Mouse (Mus musculus) brain, embryonic 14.5 days (tissue): ENCODE data around the gene Gsap. TPM values are rescaled to one million over a fixed set of nuclear protein-coding genes. Genes with fewer than 3 reads are reported as not detected.
A peak's percentile ranks its signal among the peaks of the same experiment; 100 is the strongest.
"Not testable (repeated sequence)": the region's sequence is repeated elsewhere in the genome, so short reads cannot be mapped to it uniquely, and the experiment has no call there.

Experiments used
- DNase-seq: peaks from one replicate; pipeline ENCODE4 v3.0.0-alpha.2; 2011; ENCODE audit warnings: low read depth
- CTCF ChIP-seq: fragments of 200-500 bp; IDR thresholded peaks from 2 replicates; pipeline ENCODE4 v1.5.1; 2012; ENCODE audit warnings: inconsistent platforms, mild to moderate bottlenecking, moderate library complexity, borderline replicate concordance; ENCODE audit not compliant: insufficient read depth, insufficient read length; ENCODE audit errors: extremely low read depth
- POLR2A ChIP-seq: fragments of 200-500 bp; IDR thresholded peaks from 2 replicates; pipeline ENCODE4 v1.6.1; 2012; ENCODE audit warnings: mild to moderate bottlenecking, inconsistent platforms, borderline replicate concordance; ENCODE audit not compliant: poor library complexity, insufficient read depth, insufficient read length, severe bottlenecking; ENCODE audit errors: extremely low read depth
- polyA plus RNA-seq: library from polyadenylated mRNA; depleted of rRNA; stranded (reverse); fragments of >200 nt; gene quantifications from 2 replicates; pipeline ENCODE4 v1.2.3, GENCODE M21; 2012

The Gsap gene
- polyA plus RNA-seq, 1 experiment, result 10.4 TPM

DNA sequence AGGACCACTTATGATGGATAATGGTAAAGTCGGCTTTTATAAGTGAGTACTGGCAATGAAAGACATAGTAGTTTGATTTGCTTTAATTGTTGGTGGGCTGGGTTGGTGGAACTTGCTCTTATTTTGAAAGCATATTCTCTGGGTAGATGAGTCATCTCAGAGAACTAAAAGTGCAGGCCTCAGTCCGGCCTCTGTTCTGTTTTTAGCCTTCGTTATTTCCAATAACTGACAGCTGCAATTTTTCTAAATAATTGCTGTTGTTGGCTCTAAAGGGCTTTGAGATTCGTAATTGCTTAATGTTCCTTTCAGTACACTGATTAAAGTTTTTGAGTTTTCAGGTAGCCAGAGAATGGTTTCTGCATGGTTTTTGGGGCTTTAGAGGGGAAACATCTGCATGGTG, 84.7 kb downstream of the Gsap start:
- TF ChIP-seq POLR2A, result no peak
- TF ChIP-seq CTCF, result no peak

DNA sequence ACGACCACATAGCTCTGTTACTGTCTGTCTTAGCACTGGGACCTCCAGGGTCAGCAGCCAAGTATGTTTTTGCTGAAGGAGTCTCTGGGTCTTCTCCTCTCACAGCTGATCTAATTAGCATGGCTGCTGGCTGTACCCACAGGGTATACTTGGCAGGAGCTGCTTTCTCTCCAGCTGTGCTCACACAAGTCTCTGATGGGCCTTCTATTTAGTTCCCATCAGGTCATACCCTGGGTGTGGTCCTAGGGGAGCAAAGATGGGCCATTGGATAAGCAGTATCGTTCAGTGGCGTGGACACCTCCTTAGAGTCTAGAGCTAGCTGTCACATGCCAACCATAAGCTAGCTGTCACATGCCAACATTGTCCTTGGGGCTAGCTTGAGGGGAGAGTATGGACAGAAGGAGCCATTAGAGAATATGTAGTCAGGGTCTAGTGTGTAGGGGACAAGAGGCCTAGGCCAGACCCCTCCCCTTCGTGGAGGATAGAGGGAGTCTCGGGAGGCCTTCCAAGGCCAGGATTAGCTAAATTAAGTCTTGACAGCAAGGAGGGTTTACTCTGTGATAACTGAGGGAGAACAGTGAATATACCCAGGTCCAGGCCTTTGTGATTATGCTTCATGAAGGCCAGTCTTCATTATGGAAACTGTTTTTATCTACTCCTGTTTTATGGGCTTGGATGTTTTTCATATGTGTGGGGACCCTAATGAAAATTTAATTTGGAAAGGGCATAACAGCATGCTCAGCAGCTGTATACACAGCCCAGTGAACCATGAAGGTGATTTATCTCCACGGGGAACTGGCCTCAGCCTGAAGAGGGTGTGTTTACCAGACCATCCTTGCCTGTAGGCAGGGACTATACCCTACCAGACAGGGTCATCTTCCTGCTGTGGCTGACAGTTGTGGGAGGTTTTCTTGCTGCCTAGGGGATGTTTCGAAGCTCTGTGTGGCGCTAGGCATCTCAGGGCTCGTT, 85.6 kb downstream of the Gsap start:
- TF ChIP-seq POLR2A (no peak), CTCF (no peak)
- no peak for DNase-seq

More for the DNA sequence above, 84.7 kb downstream of the Gsap start:
- no peak for DNase-seq

DNA sequence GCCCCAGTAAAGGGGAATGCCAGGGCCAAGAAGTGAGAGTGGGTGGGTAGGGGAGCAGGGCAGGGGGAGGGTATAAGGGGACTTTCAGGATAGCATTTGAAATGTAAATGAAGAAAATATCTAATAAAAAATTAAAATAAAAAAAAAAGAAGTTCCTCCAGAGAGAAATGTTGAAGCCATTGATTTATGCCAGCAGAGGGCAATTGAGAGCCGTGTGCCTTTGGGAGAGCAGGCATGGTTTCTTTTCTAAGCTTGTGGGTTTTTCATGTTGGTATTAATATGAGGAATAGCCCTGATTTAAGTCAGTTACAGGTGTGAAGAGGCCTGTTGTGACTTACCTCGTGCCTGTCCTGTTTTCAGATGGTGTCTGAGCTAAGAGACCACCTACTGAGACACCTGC, 91.6 kb downstream of the Gsap start:
- DNase-seq, result not testable (repeated sequence)
- TF ChIP-seq CTCF, result peak; percentile 13; the same call in 1 of the 2 replicates

DNA sequence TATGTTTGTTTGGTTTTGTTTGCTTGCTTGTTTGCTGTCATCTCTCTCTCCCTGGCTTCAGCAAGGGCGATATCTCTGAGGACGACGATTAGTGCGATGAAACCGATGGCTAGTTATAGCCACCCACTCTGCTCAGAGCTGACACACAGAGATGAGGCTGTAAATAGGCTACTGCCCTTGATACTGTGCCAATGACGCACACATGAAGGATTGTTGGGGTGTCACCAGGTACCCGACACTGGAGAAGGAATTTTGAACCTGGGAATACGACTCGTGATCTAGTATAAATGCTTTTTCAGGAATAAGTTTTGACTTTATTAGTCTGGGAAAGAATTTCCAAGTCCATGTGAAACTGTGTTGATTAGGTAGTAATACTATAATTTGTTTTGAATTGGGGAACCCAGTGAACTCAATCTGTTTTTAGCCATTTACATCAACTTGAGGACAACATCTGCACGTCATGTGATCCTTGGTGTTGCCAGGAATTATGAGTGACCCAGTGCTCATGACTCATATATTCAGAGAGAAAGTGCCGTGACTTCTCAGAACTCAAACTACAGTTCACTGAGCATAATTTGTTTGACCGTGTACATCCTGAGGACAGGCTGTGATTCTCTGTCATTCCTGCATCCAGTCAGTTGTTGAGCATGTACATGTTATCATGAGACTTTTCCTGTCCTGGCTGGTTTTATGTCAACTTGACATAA, 97.5 kb downstream of the Gsap start:
- TF ChIP-seq CTCF, result no peak
- TF ChIP-seq POLR2A, result no peak
- no peak for DNase-seq

DNA sequence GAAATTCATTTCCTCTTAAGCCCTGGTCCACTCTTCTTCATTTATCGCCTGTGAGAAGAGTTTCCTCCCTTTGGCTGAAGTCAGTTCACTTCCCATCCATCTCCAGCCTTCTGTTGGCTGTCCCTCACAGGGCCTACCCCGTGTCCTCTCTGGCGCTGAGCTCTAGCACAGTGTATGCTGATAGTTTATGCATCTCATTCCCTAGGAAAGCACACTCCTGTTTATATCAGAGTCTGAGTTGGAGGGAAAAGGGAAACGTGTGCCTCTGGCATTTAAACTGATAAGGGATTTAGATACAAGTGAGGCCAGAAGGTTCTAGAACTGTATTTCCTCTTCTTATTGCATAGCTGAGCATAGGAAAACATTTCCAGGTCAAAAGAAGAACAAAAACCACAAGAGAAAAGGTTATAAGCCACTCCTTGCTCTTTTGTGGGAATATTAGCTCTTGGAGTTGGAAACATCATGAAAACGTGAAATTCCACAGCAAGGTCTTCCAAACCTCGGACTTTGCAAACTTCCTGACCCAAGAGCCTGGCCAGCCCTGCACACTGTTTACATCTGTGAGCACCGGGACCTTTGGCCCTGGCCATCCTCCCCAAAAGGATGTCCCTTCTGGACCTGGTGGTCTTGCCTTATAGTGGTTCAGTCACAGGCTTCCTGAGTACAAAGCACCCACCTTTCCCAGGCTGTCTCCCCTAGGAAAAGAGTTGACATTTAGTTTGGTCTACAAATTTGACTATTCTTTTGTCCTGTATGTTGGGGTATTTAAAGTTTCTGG, 102.8 kb downstream of the Gsap start:
- no peak for DNase-seq
- no peak for TF ChIP-seq POLR2A
- no peak for TF ChIP-seq CTCF

DNA sequence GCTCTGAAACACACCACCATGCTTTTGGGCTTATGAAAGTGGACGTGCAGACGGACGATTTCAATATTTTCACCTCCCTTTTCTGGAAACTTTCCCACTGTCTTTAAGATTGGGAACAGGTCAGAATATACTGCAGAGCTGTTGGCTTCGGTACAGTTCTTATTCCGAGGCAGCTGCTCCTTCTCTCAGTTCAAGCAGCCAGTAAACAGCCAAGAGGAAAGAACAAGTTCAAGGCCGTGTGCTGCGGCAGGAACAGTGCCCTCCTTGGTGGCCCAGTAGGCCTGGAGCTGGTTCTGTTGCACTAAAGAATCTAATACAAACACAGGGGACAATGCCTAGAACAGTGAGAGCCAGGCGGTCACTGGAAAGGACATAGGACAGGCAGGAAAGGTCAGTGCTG, 104.5 kb downstream of the Gsap start:
- DNase-seq, result no peak
- TF ChIP-seq CTCF (no peak), POLR2A (no peak)

DNA sequence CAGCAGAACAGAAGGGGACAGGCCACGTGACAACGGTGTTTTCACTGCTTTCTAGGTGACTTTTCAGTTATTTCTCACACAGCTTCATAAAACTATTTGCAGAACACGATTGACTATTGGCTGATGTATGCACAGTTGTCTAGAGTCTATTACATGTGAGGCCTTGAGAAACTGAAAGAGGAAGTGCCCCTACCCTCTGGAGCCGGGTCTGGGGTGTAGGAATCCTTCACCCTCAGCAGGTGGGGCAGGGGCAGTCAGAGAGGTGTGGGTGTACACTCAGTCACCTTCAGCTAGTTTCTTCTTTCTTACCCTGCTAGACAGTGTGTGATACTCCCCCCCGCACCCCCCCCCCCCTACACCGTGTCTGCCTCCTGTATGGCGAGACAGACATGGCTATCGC, 109.6 kb downstream of the Gsap start:
- TF ChIP-seq POLR2A (no peak), CTCF (no peak)
- DNase-seq, result no peak

DNA sequence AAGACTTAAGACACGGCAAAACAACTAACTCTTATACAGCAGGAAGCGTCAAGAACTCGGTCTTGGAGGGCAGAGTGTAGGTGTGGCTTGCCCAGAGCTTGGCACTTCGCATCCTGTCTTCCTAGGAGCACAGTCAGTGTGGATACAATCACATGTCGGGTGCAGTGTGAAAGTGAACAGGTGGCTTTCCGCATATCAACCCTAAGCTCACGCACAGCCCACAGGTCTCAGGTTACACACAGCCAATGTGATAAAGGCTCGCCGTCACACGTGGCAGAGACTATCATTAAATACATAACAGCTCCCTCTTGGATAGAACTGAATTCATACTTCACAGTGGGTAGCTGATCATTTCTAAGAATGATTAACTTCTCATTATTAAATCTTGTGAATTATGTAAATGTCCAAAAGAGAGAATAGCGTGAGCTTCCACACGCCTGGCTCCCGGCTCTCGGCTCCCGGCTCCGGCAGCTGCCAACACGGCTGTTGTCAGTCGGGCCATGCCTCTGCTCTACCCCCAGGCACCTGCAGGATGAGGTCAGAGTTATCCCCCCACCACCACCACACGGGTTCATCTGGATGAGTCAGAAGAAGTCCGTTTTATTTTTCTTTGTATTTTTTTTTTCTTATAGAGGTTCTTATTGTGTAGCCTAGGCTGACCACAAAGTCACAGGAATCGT, 113.2 kb downstream of the Gsap start:
- no peak for TF ChIP-seq CTCF
- no peak for TF ChIP-seq POLR2A
- DNase-seq, result peak; percentile 18

DNA sequence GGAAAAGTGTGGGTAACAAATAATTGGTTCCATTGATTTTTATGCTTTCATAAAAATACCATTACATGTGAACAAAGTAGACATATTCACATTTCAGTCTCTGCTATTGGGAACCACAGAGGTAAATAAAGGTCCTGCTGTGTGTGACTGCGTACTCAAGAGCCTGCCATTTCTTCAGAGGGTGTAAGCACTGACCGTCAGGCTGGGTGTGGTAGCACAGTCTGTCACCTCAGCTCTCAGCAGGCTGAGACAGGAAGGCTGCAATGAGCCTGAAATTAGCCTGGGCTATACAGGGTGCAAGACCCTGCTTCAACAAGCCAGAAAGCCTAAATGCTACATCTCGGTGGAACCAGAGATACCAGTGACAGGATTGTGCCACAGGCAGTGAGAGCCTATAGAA, 114.0 kb downstream of the Gsap start:
- TF ChIP-seq CTCF, result no peak
- no peak for TF ChIP-seq POLR2A
- no peak for DNase-seq

DNA sequence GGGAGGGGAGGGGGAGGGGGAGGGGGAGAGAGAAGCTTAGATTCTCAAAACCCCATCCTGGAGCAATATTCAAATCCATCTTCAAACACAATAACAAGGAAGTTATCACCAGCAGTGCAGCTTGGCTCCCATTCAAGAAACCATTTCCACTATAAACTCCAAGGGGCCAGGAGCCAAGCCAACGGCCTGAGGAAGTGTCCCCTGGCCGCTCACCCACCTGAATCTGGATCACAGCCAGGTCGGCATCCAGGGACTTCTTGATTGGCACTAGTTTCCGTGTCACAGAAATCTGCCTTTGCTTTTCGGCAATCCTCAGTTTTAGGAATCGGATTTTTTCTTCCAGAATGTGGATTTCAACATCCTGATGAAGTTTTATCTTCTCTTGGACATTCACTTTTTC, 115.0 kb downstream of the Gsap start:
- peak; percentile 41 for DNase-seq
- no peak for TF ChIP-seq CTCF
- TF ChIP-seq POLR2A, result no peak

DNA sequence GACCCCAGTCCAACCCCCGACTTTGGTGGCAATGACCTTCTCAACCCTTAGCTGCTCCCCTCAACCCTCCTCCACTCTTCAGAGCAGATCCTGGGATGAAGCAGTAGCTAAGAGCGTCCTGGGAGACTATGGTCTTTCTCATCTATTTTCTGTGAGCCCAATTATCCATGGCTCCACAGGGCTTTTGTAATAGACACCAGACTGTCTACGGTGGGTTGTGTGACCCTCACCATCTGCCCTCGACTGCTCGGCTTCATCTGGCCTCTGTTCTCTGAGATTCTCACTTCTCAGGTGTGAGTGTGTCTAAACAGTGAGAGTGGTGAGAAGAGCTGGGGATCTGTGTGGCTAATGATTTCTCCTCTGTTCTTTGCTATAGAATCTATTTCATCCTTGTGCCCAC, 121.1 kb downstream of the Gsap start:
- TF ChIP-seq POLR2A (no peak), CTCF (no peak)

DNA sequence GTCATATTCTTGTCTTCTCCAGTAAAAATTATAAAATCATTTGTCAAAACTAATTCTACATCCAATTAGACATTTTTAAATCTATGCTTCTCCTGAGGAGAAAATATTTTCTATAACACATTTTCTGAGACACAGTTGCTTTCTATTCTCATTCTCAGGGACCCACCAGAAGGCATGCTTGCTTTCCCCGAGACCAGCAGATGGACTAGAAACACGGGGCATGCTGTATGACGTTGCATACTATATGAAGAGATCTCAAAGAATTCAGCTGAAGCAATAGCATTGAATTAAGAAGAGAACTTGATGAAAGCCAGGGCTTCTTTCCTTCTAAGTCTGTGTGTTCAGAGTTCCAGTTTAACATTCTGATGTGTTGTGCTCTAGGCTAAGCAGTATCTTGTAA, 128.6 kb downstream of the Gsap start:
- no peak for TF ChIP-seq POLR2A
- no peak for DNase-seq

More for the DNA sequence above, 121.1 kb downstream of the Gsap start:
- DNase-seq, result no peak
